Mouse (Mus musculus): ENCODE data around the gene Cstf2.
A peak's percentile ranks its signal among the peaks of the same experiment; 100 is the strongest.

DNA sequence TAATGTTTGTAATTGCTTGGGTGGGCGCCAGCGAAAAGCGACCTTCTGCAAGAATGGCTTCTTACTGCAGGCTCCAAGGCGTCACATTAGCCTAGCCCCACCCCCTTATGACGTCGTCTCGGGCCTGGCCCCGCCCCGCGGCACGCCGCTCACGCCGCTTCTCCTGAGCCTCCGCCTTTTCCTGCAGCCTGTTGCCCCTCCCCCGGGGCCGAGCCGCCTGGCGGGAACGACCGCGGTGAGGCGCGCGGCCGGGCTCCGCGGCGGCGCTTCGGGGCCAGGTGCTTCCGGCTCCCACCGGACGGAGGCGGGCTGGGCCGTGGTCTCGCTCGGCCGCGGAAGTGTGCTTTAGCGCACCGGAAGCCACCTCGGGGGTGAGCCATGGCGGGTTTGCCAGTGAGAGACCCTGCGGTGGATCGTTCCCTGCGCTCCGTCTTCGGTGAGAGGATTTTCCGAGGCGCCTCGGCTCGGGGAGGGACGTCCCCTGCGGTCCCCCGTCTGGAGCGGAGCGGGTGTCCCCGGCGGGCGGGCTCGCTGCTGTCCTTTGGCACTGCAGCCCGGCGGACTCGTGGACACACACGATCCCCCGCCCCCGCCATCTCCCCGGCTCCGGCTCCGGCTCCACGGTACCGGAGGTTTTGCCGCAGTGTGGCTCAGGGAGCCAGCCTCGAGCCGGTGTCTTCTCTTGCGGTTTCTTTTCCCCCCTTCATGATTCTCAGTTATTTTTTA lies at the start of gene Cstf2:
- TF ChIP-seq CTCF (IDR thresholded peaks at IDR 0.05; ENCODE audit: low read depth) (peak; percentile 24; the same call in 1 of the 2 replicates), EP300 (optimal IDR thresholded peaks at IDR 0.05) (no peak)
